Mouse (Mus musculus): Measurements from ENCODE around the gene Cnnm1. TPM values are rescaled to one million over a fixed set of nuclear protein-coding genes. Genes with fewer than 3 reads are reported as not detected.
A peak's percentile ranks its signal among the peaks of the same experiment; 100 is the strongest.

The Cnnm1 gene
- total and polyA plus RNA-seq, 3 experiments, result not detected

- no peak for DNase-seq (ENCODE audit: extremely low read depth)
- TF ChIP-seq MAFK (IDR thresholded peaks at IDR 0.05; ENCODE audit: insufficient replicate concordance, low read length) (no peak), MAX (IDR thresholded peaks at IDR 0.05; ENCODE audit: low read length) (no peak), NRF1 (IDR thresholded peaks at IDR 0.05; ENCODE audit: low read depth, low read length) (no peak), CHD2 (IDR thresholded peaks at IDR 0.05; ENCODE audit: low read length) (no peak), ELF1 (IDR thresholded peaks at IDR 0.05; ENCODE audit: low read depth, low read length) (no peak), IRF4 (IDR thresholded peaks at IDR 0.05; ENCODE audit: low read depth, low read length) (no peak), ZNF384 (IDR thresholded peaks at IDR 0.05; ENCODE audit: low read depth, low read length) (no peak), ZC3H11A (IDR thresholded peaks at IDR 0.05; ENCODE audit: low read depth, low read length) (no peak), ZMIZ1 (IDR thresholded peaks at IDR 0.05; ENCODE audit: low read depth, low read length) (no peak), RAD21 (IDR thresholded peaks at IDR 0.05; ENCODE audit: low read depth, low read length) (no peak), POLR2AphosphoS2 (IDR thresholded peaks at IDR 0.05; ENCODE audit: low read depth, low read length) (no peak), CTCF (conservative IDR thresholded peaks at IDR 0.05 in 1 of 2, IDR thresholded peaks at IDR 0.05 in 1 of 2; ENCODE audit: low read depth in 2 of 2, low read length in 2 of 2) (no peak), KAT2A (IDR thresholded peaks at IDR 0.05; ENCODE audit: insufficient replicate concordance, low read length) (no peak), EP300 (IDR thresholded peaks at IDR 0.05; ENCODE audit: low read length) (no peak), BHLHE40 (IDR thresholded peaks at IDR 0.05; ENCODE audit: low read depth, low read length) (no peak), USF2 (conservative IDR thresholded peaks at IDR 0.05; ENCODE audit: low read depth, low read length) (no peak), MYC (IDR thresholded peaks at IDR 0.05; ENCODE audit: low read depth, low read length) (no peak), SIN3A (IDR thresholded peaks at IDR 0.05; ENCODE audit: low read length) (no peak), JUND (conservative IDR thresholded peaks at IDR 0.05; ENCODE audit: low read depth, low read length) (no peak)
- no peak overlapping the region for H3K27ac ChIP-seq (ENCODE audit: insufficient read depth, low read depth)
- dilution Hi-C loops (cut with MboI; ENCODE audit: extremely low pct_ligation_motif_present, extremely low pct_unique_long_range_greater_than_20kb, low sequenced_read_pairs) (no loop called here), in situ Hi-C loops (cut with MboI; ENCODE audit: low pct_ligation_motif_present, low pct_unique_long_range_greater_than_20kb, low sequenced_read_pairs) (no loop called here)
- H3K36me3 ChIP-seq (replicated peaks in 1 of 2; ENCODE audit: control insufficient read depth in 1 of 2, insufficient read depth in 1 of 2, low read length in 1 of 2), result peaks cover 32 to 42% of the 10 kb centered on the region in 2 experiments
- peaks cover 5% of the 10 kb centered on the region for H3K9me3 ChIP-seq (replicated peaks; ENCODE audit: low read length)
- H3K27me3 ChIP-seq (replicated peaks), result no peaks in the 10 kb centered on the region
- no peak overlapping the region for H3K4me2 ChIP-seq (ENCODE audit: insufficient read depth, low read depth, poor library complexity, severe bottlenecking)
- H3K4me3 ChIP-seq (replicated peaks in 1 of 3; ENCODE audit: low read depth in 2 of 3, low read length in 2 of 3, poor library complexity in 1 of 3), result no peak overlapping the region
- H3K9ac ChIP-seq (ENCODE audit: insufficient read depth, low read depth), result no peak overlapping the region
- H3K79me2 ChIP-seq (replicated peaks; ENCODE audit: control insufficient read depth, extremely low read depth, insufficient read depth, poor library complexity, severe bottlenecking), result no peaks in the 10 kb centered on the region
- H3K4me1 ChIP-seq (ENCODE audit: control insufficient read depth in 1 of 2, insufficient read depth in 2 of 2), result peaks cover 4 to 17% of the 10 kb centered on the region in 2 experiments
Observed at GRCm38 (mm10) chr19:43497440-43497839, 57.2 kb downstream of the Cnnm1 start.

DNA sequence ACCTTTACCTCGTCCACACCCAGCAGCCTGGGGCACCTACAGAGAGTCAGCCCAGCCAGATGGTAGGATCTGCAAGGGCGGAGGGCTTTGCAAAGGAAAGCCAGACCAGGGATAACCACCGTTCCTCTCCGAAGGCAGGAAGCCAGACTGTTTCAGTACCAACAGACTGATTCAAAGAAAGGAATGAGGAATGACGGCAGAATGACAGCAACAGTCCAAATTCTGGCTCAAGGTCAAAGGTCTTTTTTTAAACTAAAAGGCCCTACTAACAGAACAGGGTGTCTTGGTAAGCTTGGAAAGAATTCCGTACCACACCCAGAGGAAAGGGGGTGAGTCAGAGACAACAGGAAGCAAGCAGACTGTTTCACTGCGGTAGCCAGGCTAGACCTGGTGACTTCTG, 58.6 kb downstream of the Cnnm1 start:
- H3K27me3 ChIP-seq (replicated peaks), result no peaks in the 10 kb centered on the region
- peaks cover 42 to 55% of the 10 kb centered on the region in 2 experiments for H3K36me3 ChIP-seq (replicated peaks in 1 of 2; ENCODE audit: control insufficient read depth in 1 of 2, insufficient read depth in 1 of 2, low read length in 1 of 2)
- no peak overlapping the region for H3K4me3 ChIP-seq (replicated peaks in 1 of 3; ENCODE audit: low read depth in 2 of 3, low read length in 2 of 3, poor library complexity in 1 of 3)
- dilution Hi-C loops (cut with MboI; ENCODE audit: extremely low pct_ligation_motif_present, extremely low pct_unique_long_range_greater_than_20kb, low sequenced_read_pairs), result no loop called here
- no peaks in the 10 kb centered on the region for H3K79me2 ChIP-seq (replicated peaks; ENCODE audit: control insufficient read depth, extremely low read depth, insufficient read depth, poor library complexity, severe bottlenecking)
- H3K4me1 ChIP-seq (ENCODE audit: control insufficient read depth in 1 of 2, insufficient read depth in 2 of 2), result peaks cover 4 to 16% of the 10 kb centered on the region in 2 experiments
- no peak overlapping the region for H3K4me2 ChIP-seq (ENCODE audit: insufficient read depth, low read depth, poor library complexity, severe bottlenecking)
- no peak overlapping the region for H3K27ac ChIP-seq (ENCODE audit: insufficient read depth, low read depth)
- in situ Hi-C loops (cut with MboI; ENCODE audit: low pct_ligation_motif_present, low pct_unique_long_range_greater_than_20kb, low sequenced_read_pairs), result no loop called here
- peaks cover 5% of the 10 kb centered on the region for H3K9me3 ChIP-seq (replicated peaks; ENCODE audit: low read length)
- H3K9ac ChIP-seq (ENCODE audit: insufficient read depth, low read depth), result no peak overlapping the region
- no peak for TF ChIP-seq MAZ (IDR thresholded peaks at IDR 0.05; ENCODE audit: low read depth, low read length)
- peak; percentile 56; the same call in 1 of the 2 replicates for TF ChIP-seq POLR2AphosphoS2 (IDR thresholded peaks at IDR 0.05; ENCODE audit: low read depth, low read length)
- no peak for TF ChIP-seq MEF2A (IDR thresholded peaks at IDR 0.05; ENCODE audit: borderline replicate concordance, low read depth, low read length)
- TF ChIP-seq JUN (IDR thresholded peaks at IDR 0.05; ENCODE audit: insufficient read depth, low read depth, low read length), result no peak
- TF ChIP-seq BHLHE40 (IDR thresholded peaks at IDR 0.05; ENCODE audit: low read depth, low read length), result no peak
- TF ChIP-seq TCF12 (IDR thresholded peaks at IDR 0.05; ENCODE audit: low read depth, low read length), result no peak
- no peak for DNase-seq (ENCODE audit: extremely low read depth)

Measured in CH12.LX (cell line).